Mouse (Mus musculus) kidney, adult 2 months (tissue): ENCODE results near the gene Ciz1. TPM values are rescaled to one million over a fixed set of nuclear protein-coding genes. Genes with fewer than 3 reads are reported as not detected.

Experiments
- DNase-seq: peaks from one replicate; pipeline ENCODE4 v3.0.0; 2021
- H3K27ac ChIP-seq: fragments of 200-500 bp; 2 replicates; pipeline ENCODE4 v1.5.1; 2012; ENCODE audit warnings: low read depth, low read length, control low read depth, inconsistent platforms; ENCODE audit not compliant: insufficient read depth
- H3K27me3 ChIP-seq: fragments of 200-500 bp; replicated peaks from 2 replicates; pipeline ENCODE4 v1.6.1; 2012; ENCODE audit warnings: mild to moderate bottlenecking, moderate library complexity, low read length, inconsistent platforms; ENCODE audit not compliant: control insufficient read depth, insufficient read depth
- H3K36me3 ChIP-seq: fragments of 200-500 bp; 2 replicates; pipeline ENCODE4 v1.6.1; 2012; ENCODE audit warnings: mild to moderate bottlenecking, moderate library complexity, low read length, inconsistent platforms; ENCODE audit not compliant: control insufficient read depth, insufficient read depth
- H3K4me1 ChIP-seq: fragments of 200-500 bp; 2 replicates; pipeline ENCODE4 v1.6.1; 2011; ENCODE audit warnings: low read length; ENCODE audit not compliant: control insufficient read depth, insufficient read depth
- H3K4me3 ChIP-seq: fragments of 200-500 bp; 2 replicates; pipeline ENCODE4 v1.5.1; 2011; ENCODE audit warnings: mild to moderate bottlenecking, low read depth, low read length, control low read depth; ENCODE audit not compliant: insufficient read depth
- CTCF ChIP-seq: fragments of 200-500 bp; conservative IDR thresholded peaks from 2 replicates; pipeline ENCODE4 v1.5.1; 2011; ENCODE audit warnings: low read depth, mild to moderate bottlenecking, control low read depth, low read length, moderate library complexity, mixed read lengths; ENCODE audit not compliant: insufficient read depth, insufficient read length
- POLR2A ChIP-seq: fragments of 200-500 bp; IDR thresholded peaks from one replicate; pipeline ENCODE4 v1.6.1; 2011; ENCODE audit warnings: low read depth, low read length, control low read depth
- WGBS: fragments of 180-500 bp; shearing (Covaris S2); methylation state at CpG from one replicate; pipeline ENCODE4 v1.1.7; 2018; 5-methylcytosine and 5-hydroxymethylcytosine counted together
- polyA plus RNA-seq: library from polyadenylated mRNA; depleted of rRNA; stranded (reverse); fragments of >200 nt; gene quantifications from 2 replicates; pipeline ENCODE4 v1.2.3, GENCODE M21; 2012

Gene Ciz1
- polyA plus RNA-seq, 1 experiment, result 130 TPM

GRCm38 (mm10) chr2:32307941-32308760 is 44.0 kb upstream of the Ciz1 start:
- TF ChIP-seq CTCF (peak; percentile 78), POLR2A (no peak)
- Histone ChIP-seq H3K4me3 (no peak overlapping the region), H3K36me3 (no peaks in the 10 kb centered on the region), H3K27me3 (no peaks in the 10 kb centered on the region), H3K27ac (no peak overlapping the region), H3K4me1 (peaks cover 5% of the 10 kb centered on the region; the same call in 1 of the 2 replicates)
- WGBS, result 63% methylated on average over 8 of the region's 8 CpGs
- DNase-seq, result peak; percentile 57

- H3K4me1 ChIP-seq, result peaks cover 5% of the 10 kb centered on the region; the same call in 1 of the 2 replicates
- no peak overlapping the region for H3K4me3 ChIP-seq
- TF ChIP-seq CTCF (no peak), POLR2A (no peak)
- no peak for DNase-seq
- WGBS, result 92% methylated on average over 16 of the region's 16 CpGs
- no peak overlapping the region for H3K27ac ChIP-seq
- H3K27me3 ChIP-seq, result no peaks in the 10 kb centered on the region
- H3K36me3 ChIP-seq, result no peaks in the 10 kb centered on the region
These were observed 43.1 kb upstream of the Ciz1 start for GRCm38 (mm10) chr2:32308870-32309568.

GRCm38 (mm10) chr2:32310096-32310845 is 41.9 kb upstream of the Ciz1 start:
- Histone ChIP-seq H3K36me3 (no peaks in the 10 kb centered on the region), H3K4me3 (no peak overlapping the region), H3K27ac (no peak overlapping the region), H3K4me1 (peaks cover 5% of the 10 kb centered on the region; the same call in 1 of the 2 replicates), H3K27me3 (no peaks in the 10 kb centered on the region)
- DNase-seq, result no peak
- 87% methylated on average over 18 of the region's 18 CpGs for WGBS
- no peak for TF ChIP-seq POLR2A
- TF ChIP-seq CTCF, result no peak

- 13% methylated on average over 41 of the region's 42 CpGs for WGBS
- no peak overlapping the region for H3K27ac ChIP-seq
These were observed 40.4 kb upstream of the Ciz1 start for GRCm38 (mm10) chr2:32311443-32312317.

GRCm38 (mm10) chr2:32312318-32312964 is 39.7 kb upstream of the Ciz1 start:
- peak; percentile 74 for DNase-seq
- Histone ChIP-seq H3K4me3 (peak overlapping the region; percentile 18), H3K27me3 (no peaks in the 10 kb centered on the region), H3K36me3 (no peaks in the 10 kb centered on the region), H3K27ac (no peak overlapping the region), H3K4me1 (peaks cover 5% of the 10 kb centered on the region; the same call in 1 of the 2 replicates)
- no peak for TF ChIP-seq POLR2A
- TF ChIP-seq CTCF, result no peak
- WGBS, result 4% methylated on average over 56 of the region's 56 CpGs

More at GRCm38 (mm10) chr2:32311443-32312317, 40.4 kb upstream of the Ciz1 start:
- Histone ChIP-seq H3K27me3 (no peaks in the 10 kb centered on the region), H3K4me3 (peak overlapping the region; percentile 18), H3K4me1 (peaks cover 5% of the 10 kb centered on the region; the same call in 1 of the 2 replicates), H3K36me3 (no peaks in the 10 kb centered on the region)
- TF ChIP-seq POLR2A (no peak), CTCF (no peak)
- DNase-seq, result no peak

GRCm38 (mm10) chr2:32314831-32315230 is 37.3 kb upstream of the Ciz1 start:
- no peak for DNase-seq
- Histone ChIP-seq H3K27ac (no peak overlapping the region), H3K36me3 (no peaks in the 10 kb centered on the region), H3K4me1 (peaks cover 5% of the 10 kb centered on the region; the same call in 1 of the 2 replicates), H3K4me3 (no peak overlapping the region), H3K27me3 (no peaks in the 10 kb centered on the region)
- 97% methylated on average over 14 of the region's 14 CpGs for whole genome bisulfite sequencing
- TF ChIP-seq CTCF, result no peak
- no peak for TF ChIP-seq POLR2A
